Mouse (Mus musculus) R1 (cell line): Measurements from ENCODE around the gene Hist2h2aa1.
"Not testable (repeated sequence)": the region's sequence is repeated elsewhere in the genome, so short reads cannot be mapped to it uniquely, and the experiment has no call there.

Source experiments
- DNase-seq: peaks from one replicate; pipeline ENCODE4 v3.0.0-alpha.2; 2018; ENCODE audit warnings: low read depth, low spot score

The Hist2h2aa1 gene

DNA sequence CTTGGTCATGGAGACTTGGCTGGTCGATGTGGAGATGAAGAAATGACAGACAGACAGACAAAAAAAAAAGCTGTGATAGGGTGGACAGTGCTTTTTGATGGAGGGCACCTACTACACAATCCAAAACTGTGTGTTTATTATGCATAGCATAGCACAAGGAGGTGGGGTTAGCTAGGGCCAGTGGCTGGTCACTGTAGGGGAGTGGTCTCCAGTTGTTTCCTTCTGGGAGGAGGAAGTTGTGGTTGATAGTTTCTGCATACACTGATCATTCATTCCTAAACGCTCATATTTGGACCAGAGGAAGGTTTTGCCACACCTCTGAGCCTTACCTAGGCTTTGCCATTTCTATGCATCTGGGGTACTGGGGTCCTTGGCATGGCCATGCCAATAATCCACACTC, 14.9 kb upstream of the Hist2h2aa1 start:
- no peak for DNase-seq

DNA sequence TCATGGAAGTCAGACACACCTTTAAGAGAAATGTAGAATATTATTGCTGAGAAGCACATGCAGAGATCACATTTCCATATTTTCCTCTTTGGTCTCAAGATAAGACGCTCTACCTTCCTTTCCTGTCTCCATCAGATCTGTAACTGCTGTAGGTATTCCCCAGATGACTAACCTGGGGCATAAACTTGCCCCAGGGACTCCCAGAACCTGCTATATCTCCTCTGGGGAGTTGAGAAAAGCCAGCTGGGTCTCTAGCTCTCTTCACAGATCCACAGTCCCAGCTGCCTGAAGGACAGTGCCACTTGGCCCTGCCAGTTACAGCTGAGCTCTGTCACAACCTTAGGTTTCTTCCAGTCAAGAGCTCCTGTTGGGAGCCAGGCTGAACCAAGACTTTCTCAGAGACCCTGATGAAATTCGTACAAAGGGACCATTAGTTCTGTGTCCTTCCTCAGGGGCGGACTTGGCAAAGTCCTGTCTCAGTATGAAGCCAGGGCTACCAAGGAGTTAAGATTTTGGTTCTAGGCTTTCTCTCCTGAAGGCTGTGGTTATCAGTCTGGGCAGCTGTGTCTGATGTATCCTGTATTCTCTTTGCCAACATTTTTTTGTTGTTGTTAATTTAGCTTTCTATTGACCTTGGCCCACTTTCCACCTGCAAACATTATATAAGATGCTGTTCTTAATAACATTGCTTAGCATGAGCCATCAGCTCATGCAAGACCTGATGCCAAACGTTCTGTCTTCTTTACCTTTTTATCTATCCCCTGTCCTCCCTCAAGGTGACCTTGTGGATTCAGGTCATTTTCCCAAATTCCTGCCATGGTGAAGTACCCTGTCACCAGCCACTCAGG, 14.2 kb upstream of the Hist2h2aa1 start:
- DNase-seq, result no peak

GRCm38 (mm10) chr3:96231758-96232120, 13.6 kb upstream of the Hist2h2aa1 start:
- no peak for DNase-seq

DNA sequence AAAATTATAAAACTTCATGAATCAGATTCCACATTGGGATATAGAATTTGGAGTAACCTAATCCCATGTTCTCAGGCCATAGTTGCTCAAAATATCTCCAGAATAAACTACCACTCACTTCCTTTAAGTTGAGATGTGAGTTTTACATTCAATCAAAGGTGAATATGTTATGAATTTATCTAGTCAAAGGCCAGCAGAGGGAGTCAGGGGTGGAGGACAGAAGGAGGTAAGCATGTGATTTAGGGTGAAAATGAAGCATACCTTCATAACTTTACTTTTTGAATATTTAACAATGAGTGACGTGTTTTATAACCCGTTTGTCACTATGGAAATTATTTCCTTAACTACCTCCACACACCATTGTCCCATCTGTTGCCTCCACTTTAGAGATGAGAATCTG, 10.4 kb upstream of the Hist2h2aa1 start:
- no peak for DNase-seq

DNA sequence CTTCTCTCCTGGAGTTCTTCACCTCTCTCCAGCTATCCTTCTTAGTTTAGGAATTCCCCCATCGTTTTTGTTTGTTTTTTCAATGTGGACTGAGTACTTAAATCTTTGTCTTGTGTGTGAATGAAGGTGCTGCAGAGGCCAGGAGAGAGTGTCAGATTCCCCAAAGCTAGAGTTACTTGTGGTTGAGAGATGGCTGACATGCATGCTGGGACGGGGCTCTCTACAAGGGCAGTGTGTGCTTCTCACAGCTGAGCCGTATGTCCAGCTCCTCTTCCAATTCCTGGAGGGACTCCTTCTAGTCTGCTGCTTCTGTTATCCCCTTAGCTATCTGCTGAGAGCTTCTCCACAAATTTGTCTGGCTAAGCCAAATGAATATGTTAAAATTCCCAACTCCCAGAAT, 9.5 kb upstream of the Hist2h2aa1 start:
- no peak for DNase-seq

DNA sequence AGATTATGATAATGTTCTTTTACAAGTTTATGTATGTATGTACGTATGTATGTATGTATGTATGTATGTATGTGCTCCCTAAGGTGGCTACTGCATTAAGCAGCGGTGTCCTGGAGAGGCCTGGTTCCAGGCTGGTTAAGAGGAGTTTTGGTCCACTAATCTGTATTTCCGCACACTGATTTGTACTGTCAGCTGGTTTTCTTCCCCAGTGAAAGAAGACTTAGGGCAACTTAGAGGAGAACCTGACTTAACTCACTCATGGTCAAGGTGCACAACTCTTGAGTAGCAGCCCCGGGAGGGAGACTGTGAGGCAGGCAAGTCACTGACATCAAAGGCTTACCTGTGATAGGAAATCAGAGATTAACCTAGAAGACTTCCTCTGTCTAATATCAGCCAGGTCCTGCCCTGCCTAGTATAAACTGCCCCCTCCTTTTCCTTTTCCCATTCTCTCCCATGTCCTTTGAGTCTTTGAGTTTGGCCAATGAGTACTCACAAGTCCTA, 8.4 kb upstream of the Hist2h2aa1 start:
- DNase-seq, result no peak

GRCm38 (mm10) chr3:96237335-96237903, 7.9 kb upstream of the Hist2h2aa1 start:
- DNase-seq, result peak; percentile 45

- DNase-seq, result peak; percentile 70
Measured at GRCm38 (mm10) chr3:96237904-96238511, 7.3 kb upstream of the Hist2h2aa1 start.

GRCm38 (mm10) chr3:96238954-96239793, 6.1 kb upstream of the Hist2h2aa1 start, which contains the start of gene Hist2h3c2:
TSS of gene Hist2h3c2 (minus strand) at chr3:96239127.
- not testable (repeated sequence) for DNase-seq

DNA sequence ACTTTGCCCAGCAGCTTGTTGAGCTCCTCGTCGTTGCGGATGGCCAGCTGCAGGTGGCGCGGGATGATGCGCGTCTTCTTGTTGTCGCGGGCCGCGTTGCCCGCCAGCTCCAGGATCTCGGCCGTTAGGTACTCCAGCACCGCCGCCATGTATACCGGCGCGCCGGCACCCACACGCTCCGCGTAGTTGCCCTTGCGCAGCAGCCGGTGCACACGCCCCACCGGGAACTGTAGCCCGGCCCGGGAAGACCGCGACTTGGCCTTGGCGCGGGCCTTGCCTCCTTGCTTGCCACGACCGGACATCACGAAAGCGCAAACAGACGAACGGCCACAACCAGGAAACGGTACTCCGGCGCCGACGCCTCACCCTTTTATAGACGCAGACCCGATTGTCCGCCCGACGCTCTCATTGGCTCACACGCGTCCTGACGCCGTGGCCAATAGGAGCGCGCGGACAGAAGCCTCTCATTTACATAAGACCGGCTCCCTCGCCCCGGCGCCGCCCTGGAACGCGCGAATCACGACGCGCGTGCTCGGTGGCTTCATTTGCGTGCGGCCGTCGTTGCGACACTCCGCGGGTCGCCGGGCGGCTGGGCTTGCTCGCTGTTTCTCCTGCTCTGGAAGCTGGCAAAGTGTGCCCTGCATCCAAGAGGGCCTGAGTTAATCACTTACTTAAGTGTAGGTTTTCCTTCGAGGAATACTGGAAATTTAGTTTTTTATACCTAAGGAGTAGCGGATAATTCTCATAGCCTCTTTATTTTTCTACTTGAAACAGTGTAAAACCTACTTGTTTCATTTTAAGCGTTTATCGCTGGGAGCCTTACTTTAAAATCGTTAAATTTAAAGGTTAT, 5.1 kb upstream of the Hist2h2aa1 start, which contains the start of gene Hist2h2aa2:
Gene Hist2h2aa2 (minus strand): TSS at position 328 of the 850 bp plus-strand sequence.
- DNase-seq, result peak; percentile 50

DNA sequence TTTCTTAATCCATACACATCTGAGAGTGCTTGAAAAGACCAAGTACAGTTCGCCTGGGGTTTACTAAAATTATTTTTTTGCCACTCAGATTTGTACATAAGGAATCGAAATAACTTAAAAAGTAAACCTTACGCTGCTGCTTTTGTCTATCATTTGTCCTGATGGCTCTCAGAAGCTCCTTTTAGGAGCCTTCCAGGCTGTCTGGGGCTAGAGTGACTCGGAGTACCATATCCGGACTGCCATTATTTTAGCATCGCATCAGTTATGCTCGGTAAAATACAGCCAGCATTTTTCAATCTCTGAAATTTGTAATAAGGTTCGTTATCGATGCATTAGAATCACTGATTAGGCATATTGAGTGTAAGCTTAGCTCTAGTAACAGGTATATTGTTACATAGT, 4.5 kb upstream of the Hist2h2aa1 start:
- no peak for DNase-seq

DNA sequence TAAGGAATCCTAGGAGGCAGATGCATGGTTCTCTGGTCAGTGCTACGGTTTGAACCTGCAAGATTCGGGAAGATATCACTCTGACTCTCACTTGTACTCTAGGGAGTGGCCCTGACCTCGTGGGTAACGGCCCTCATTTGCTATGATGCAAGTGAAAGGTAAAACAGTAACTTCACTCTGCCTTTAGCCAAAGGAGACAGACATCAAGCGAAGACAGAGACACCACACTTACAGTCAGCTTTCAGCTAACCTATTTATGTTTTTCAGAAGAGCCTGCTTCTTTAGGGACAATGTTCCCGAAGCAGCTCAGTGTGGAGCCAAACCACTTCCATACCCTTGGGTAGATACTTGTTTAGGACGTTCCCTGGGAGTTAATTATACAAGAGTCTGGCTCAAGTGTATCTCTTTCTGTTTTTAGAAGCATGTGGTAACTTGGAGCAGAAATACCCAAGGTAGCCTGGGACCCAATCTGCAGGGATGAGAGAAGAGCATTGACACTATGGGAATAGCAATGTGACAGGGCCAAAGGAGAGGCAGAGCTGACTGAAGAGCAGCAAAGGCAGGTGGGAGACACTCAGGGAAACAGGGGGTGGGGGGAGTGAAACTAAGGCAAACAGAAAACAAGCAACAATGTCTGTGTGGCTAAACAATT, 1.2 kb upstream of the Hist2h2aa1 start:
- DNase-seq, result no peak

GRCm38 (mm10) chr3:96246018-96246417, 721 bp downstream of the Hist2h2aa1 start:
- DNase-seq, result not testable (repeated sequence)

- not testable (repeated sequence) for DNase-seq
Measured at GRCm38 (mm10) chr3:96246427-96246856, 1.1 kb downstream of the Hist2h2aa1 start, which contains the start of gene Hist2h3c1. TSS of gene Hist2h3c1 (plus strand) at chr3:96246685.

- DNase-seq, result peak; percentile 62
Measured at GRCm38 (mm10) chr3:96247356-96248140, 2.3 kb downstream of the Hist2h2aa1 start.

- no peak for DNase-seq
Measured at GRCm38 (mm10) chr3:96248141-96249033, 3.1 kb downstream of the Hist2h2aa1 start.

DNA sequence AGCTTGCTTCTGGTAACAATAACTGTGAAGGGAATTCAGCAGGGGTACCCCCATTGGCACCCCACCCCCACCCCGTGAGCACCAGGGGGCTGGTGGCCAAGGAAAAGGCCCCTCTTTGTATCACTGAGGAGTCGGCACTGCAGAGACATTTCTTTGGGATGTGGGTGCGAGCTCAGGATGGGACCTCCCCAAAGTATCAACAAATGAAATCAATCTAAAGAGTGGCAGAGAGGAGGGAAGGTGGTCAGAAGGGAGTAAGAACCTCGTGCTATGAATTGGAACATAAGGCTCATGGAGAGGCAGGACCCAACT, 3.7 kb downstream of the Hist2h2aa1 start:
- no peak for DNase-seq

GRCm38 (mm10) chr3:96250890-96251289, 5.6 kb downstream of the Hist2h2aa1 start:
- DNase-seq, result no peak
